Mouse (Mus musculus): ENCODE data around the gene Podxl2. TPM values are rescaled to one million over a fixed set of nuclear protein-coding genes. Genes with fewer than 3 reads are reported as not detected.

Gene Podxl2
- polyA plus RNA-seq, 1 experiment = 3.4 TPM

DNA sequence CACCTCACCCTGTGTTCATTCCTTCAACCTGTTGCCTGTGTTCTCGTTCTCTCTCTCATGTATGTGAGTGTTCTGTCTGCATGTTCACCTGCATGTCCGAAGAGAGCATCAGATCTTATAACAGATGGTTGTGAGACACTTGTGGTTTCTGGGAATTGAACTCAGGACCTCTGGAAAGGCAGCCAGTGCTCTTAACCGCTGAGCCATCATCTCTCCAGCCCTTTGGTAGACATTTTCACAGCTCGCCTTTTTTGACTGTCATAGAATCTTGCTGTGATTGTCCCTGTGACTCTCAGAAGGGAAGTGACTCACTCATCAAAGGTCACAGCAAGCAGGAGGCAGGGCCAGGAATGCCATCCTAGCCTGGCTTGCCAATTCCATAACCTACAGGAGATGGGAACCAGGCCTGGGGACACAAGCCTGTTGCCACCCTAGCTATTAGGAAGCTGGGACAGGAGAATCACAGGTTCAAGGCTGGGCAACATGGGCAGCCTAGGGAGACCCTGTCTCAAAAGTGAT, 29.7 kb upstream of the Podxl2 start:
- no peak overlapping the region for H3K4me3 ChIP-seq

DNA sequence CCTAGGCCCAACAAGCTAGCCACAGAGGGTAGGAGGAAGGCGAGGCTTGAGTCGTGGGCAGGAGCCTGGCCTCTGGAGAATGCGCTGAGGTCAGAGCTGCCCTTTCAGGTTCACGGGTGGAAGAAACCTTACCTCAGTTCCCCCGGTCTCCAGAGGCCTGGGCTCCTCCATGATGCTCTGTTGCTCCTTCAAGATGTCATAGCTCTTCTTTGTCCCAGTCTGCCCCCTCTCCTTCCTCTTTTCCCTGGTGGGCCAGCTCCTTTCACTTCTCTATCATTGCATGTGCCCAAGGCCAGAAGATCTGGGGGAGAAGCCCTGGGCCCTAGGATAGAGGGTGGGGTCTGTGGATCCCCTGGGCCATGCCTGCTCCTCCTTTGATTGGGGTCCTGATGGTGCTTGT, 28.9 kb upstream of the Podxl2 start:
- Histone ChIP-seq H3K36me3 (ENCODE audit: control insufficient read depth, insufficient read depth) (no peaks in the 10 kb centered on the region), H3ac (ENCODE audit: control insufficient read depth, insufficient read length) (no peak overlapping the region), H3K79me2 (ENCODE audit: control insufficient read depth, insufficient read depth) (peaks cover 6% of the 10 kb centered on the region), H3K4me3 (peak overlapping the region; percentile 51), H3K27me3 (ENCODE audit: control insufficient read depth, insufficient read depth, insufficient read length) (no peaks in the 10 kb centered on the region), H3K4me2 (ENCODE audit: low read depth) (peak overlapping the region; percentile 81)
- TF ChIP-seq MYOG (IDR thresholded peaks at IDR 0.05; ENCODE audit: control insufficient read depth in 1 of 3, insufficient read depth in 1 of 3, insufficient read length in 2 of 3, low read depth in 2 of 3) = no peak
- TF ChIP-seq REST (IDR thresholded peaks at IDR 0.05; ENCODE audit: insufficient read depth, insufficient read length) = no peak
- no peak for TF ChIP-seq MYOD1 (IDR thresholded peaks at IDR 0.05; ENCODE audit: control insufficient read depth in 1 of 3, insufficient read length in 2 of 3, low read depth in 2 of 3)
- TF ChIP-seq MAX (IDR thresholded peaks at IDR 0.05; ENCODE audit: low read depth) = no peak
- TF ChIP-seq SRF (IDR thresholded peaks at IDR 0.05; ENCODE audit: control insufficient read depth, insufficient read length, low read depth) = no peak

More for the DNA sequence above, 29.7 kb upstream of the Podxl2 start:
- Histone ChIP-seq H3ac (ENCODE audit: control insufficient read depth, insufficient read length) (no peak overlapping the region), H3K4me2 (ENCODE audit: low read depth) (peak overlapping the region; percentile 12), H3K79me2 (ENCODE audit: control insufficient read depth, insufficient read depth) (peaks cover 6% of the 10 kb centered on the region), H3K27me3 (ENCODE audit: control insufficient read depth, insufficient read depth, insufficient read length) (no peaks in the 10 kb centered on the region), H3K36me3 (ENCODE audit: control insufficient read depth, insufficient read depth) (no peaks in the 10 kb centered on the region)
- TF ChIP-seq REST (IDR thresholded peaks at IDR 0.05; ENCODE audit: insufficient read depth, insufficient read length) (no peak), MYOG (IDR thresholded peaks at IDR 0.05; ENCODE audit: control insufficient read depth in 1 of 3, insufficient read depth in 1 of 3, insufficient read length in 2 of 3, low read depth in 2 of 3) (no peak), MYOD1 (IDR thresholded peaks at IDR 0.05; ENCODE audit: control insufficient read depth in 1 of 3, insufficient read length in 2 of 3, low read depth in 2 of 3) (no peak), TCF3 (IDR thresholded peaks at IDR 0.05; ENCODE audit: insufficient read length, low read depth) (no peak), CEBPB (IDR thresholded peaks at IDR 0.05; ENCODE audit: insufficient read depth, poor library complexity, severe bottlenecking) (no peak), POLR2AphosphoS2 (IDR thresholded peaks at IDR 0.05; ENCODE audit: insufficient read length, low read depth) (no peak), USF1 (IDR thresholded peaks at IDR 0.05; ENCODE audit: low read depth) (no peak), POLR2A (IDR thresholded peaks at IDR 0.05; ENCODE audit: insufficient read length, low read depth) (no peak), SRF (IDR thresholded peaks at IDR 0.05; ENCODE audit: control insufficient read depth, insufficient read length, low read depth) (no peak)

DNA sequence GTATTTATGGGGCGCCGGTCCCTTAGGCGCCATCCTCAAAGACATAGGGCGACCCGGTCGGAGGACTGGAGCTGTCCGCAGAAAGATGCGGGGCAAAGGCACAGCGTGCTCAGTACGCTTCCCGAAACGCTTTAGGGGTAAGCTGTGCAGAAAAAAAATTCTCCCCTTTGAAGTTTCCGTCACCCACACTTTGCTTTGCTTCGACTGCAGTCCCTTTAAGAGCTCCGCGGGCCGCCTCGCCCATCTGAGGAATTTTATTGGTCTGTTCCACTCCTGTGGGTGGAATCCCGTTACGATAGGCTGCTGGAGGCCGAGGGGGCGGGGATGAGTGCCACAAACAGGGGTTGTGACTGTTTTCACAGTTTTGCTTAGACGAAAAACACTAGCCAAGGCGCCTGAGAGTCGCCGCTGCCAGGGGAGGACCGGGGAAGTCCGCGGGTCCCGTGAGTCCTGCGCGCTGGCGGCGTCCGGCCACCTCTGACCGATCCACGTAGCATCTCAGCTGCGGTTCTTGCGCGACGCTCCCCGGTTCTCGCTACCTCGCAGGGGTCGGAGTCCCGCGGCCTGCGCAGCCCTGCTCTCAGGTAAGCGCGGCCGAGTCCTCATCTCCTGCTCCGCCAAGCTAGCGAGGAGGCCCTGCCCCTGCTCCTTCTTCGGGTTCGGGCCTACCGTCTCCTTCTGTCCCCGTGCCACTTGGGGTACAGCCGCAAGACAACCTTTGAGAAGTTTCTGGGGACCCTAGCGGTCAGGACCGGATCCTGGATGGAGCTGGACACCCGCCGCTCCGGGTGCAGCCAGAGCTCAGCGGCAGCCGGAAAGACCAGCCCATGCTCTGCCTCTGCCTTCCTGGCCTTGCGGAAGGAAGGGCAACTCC, 27.3 kb upstream of the Podxl2 start, which contains the start of gene Tpra1:
Gene Tpra1 (plus strand): TSS at position 305 of the 874 bp plus-strand sequence.
- no peaks in the 10 kb centered on the region for H3K36me3 ChIP-seq (ENCODE audit: control insufficient read depth, insufficient read depth)

DNA sequence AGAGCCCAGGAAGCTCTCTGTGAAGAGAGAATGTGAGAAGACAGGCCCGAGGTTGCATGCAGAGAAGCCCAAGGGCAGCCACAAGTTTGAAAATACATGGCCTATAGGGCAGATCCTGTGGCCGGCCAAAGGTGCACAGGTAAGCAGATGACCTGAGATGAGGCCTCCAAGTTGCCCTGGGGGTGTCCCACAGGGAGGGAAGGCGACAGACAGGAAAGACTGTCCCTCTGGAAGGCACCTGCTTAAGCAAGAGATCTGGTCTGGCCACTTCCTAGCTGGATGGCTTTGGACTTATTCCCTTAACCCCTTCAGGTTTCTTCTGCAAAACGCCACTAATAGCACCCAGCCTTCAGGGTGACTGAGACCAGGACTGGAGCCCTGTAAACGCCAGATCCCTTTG, 26.6 kb upstream of the Podxl2 start:
- H3K4me3 ChIP-seq = peak overlapping the region; percentile 51
- peaks cover 6% of the 10 kb centered on the region for H3K79me2 ChIP-seq (ENCODE audit: control insufficient read depth, insufficient read depth)
- H3ac ChIP-seq (ENCODE audit: control insufficient read depth, insufficient read length) = peak overlapping the region; percentile 93
- TF ChIP-seq MYOD1 (IDR thresholded peaks at IDR 0.05; ENCODE audit: control insufficient read depth in 1 of 3, insufficient read length in 2 of 3, low read depth in 2 of 3) = no peak
- no peak for TF ChIP-seq SRF (IDR thresholded peaks at IDR 0.05; ENCODE audit: control insufficient read depth, insufficient read length, low read depth)
- TF ChIP-seq POLR2A (IDR thresholded peaks at IDR 0.05; ENCODE audit: insufficient read length, low read depth) = no peak
- TF ChIP-seq MYOG (IDR thresholded peaks at IDR 0.05; ENCODE audit: control insufficient read depth in 1 of 3, insufficient read depth in 1 of 3, insufficient read length in 2 of 3, low read depth in 2 of 3) = no peak
- TF ChIP-seq TCF3 (IDR thresholded peaks at IDR 0.05; ENCODE audit: insufficient read length, low read depth) = no peak
- no peak for TF ChIP-seq E2F4 (IDR thresholded peaks at IDR 0.05; ENCODE audit: insufficient read depth)
- no peak for TF ChIP-seq CEBPB (IDR thresholded peaks at IDR 0.05; ENCODE audit: insufficient read depth, poor library complexity, severe bottlenecking)
- TF ChIP-seq USF1 (IDR thresholded peaks at IDR 0.05; ENCODE audit: low read depth) = no peak
- TF ChIP-seq TCF12 (IDR thresholded peaks at IDR 0.05; ENCODE audit: insufficient read depth, poor library complexity, severe bottlenecking) = no peak
- TF ChIP-seq REST (IDR thresholded peaks at IDR 0.05; ENCODE audit: insufficient read depth, insufficient read length) = no peak
- TF ChIP-seq MAX (IDR thresholded peaks at IDR 0.05; ENCODE audit: low read depth) = no peak
- TF ChIP-seq POLR2AphosphoS2 (IDR thresholded peaks at IDR 0.05; ENCODE audit: insufficient read length, low read depth) = no peak
- H3K36me3 ChIP-seq (ENCODE audit: control insufficient read depth, insufficient read depth) = no peaks in the 10 kb centered on the region
- peak overlapping the region; percentile 98 for H3K4me2 ChIP-seq (ENCODE audit: low read depth)
- no peaks in the 10 kb centered on the region for H3K27me3 ChIP-seq (ENCODE audit: control insufficient read depth, insufficient read depth, insufficient read length)

More for the DNA sequence above, 27.3 kb upstream of the Podxl2 start, which contains the start of gene Tpra1:
- no peaks in the 10 kb centered on the region for H3K27me3 ChIP-seq (ENCODE audit: control insufficient read depth, insufficient read depth, insufficient read length)
- H3K79me2 ChIP-seq (ENCODE audit: control insufficient read depth, insufficient read depth) = peaks cover 6% of the 10 kb centered on the region
- H3K4me3 ChIP-seq = peak within 1 kb of the TSS; percentile 51
- H3K4me2 ChIP-seq (ENCODE audit: low read depth) = peak within 1 kb of the TSS; percentile 98
- TF ChIP-seq REST (IDR thresholded peaks at IDR 0.05; ENCODE audit: insufficient read depth, insufficient read length) = no peak
- peak; percentile 49 for TF ChIP-seq POLR2AphosphoS2 (IDR thresholded peaks at IDR 0.05; ENCODE audit: insufficient read length, low read depth)
- no peak for TF ChIP-seq USF1 (IDR thresholded peaks at IDR 0.05; ENCODE audit: low read depth)
- peak; percentile 60 for TF ChIP-seq POLR2A (IDR thresholded peaks at IDR 0.05; ENCODE audit: insufficient read length, low read depth)
- peak within 1 kb of the TSS; percentile 93 for H3ac ChIP-seq (ENCODE audit: control insufficient read depth, insufficient read length)

DNA sequence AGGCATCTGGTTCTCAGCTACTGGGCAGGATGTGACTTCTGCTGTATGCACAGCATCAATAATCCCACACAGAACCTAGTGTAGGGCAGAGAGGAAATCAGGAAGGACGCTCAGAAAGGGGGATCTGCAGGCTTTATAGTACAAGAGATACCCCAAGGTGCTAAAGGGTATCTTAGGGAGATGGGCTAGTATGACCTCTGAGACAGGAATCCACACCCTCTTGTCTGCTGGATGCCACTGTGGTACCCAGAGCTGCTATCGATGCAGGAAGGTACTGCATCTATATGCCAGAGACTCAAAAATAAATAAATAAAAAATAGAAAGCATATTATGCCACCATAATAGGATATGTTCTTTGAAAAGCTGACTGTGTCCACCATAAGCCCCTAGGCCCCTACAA, 24.8 kb upstream of the Podxl2 start:
- Histone ChIP-seq H3K36me3 (ENCODE audit: control insufficient read depth, insufficient read depth) (no peaks in the 10 kb centered on the region), H3K79me2 (ENCODE audit: control insufficient read depth, insufficient read depth) (peaks cover 6% of the 10 kb centered on the region), H3ac (ENCODE audit: control insufficient read depth, insufficient read length) (no peak overlapping the region), H3K4me2 (ENCODE audit: low read depth) (no peak overlapping the region), H3K27me3 (ENCODE audit: control insufficient read depth, insufficient read depth, insufficient read length) (no peaks in the 10 kb centered on the region), H3K4me3 (no peak overlapping the region)
- TF ChIP-seq POLR2A (IDR thresholded peaks at IDR 0.05; ENCODE audit: insufficient read length, low read depth) (no peak), POLR2AphosphoS2 (IDR thresholded peaks at IDR 0.05; ENCODE audit: insufficient read length, low read depth) (no peak), MAX (IDR thresholded peaks at IDR 0.05; ENCODE audit: low read depth) (no peak), MYOD1 (IDR thresholded peaks at IDR 0.05; ENCODE audit: control insufficient read depth in 1 of 3, insufficient read length in 2 of 3, low read depth in 2 of 3) (no peak), REST (IDR thresholded peaks at IDR 0.05; ENCODE audit: insufficient read depth, insufficient read length) (no peak), TCF3 (IDR thresholded peaks at IDR 0.05; ENCODE audit: insufficient read length, low read depth) (no peak), USF1 (IDR thresholded peaks at IDR 0.05; ENCODE audit: low read depth) (no peak), E2F4 (IDR thresholded peaks at IDR 0.05; ENCODE audit: insufficient read depth) (no peak), SRF (IDR thresholded peaks at IDR 0.05; ENCODE audit: control insufficient read depth, insufficient read length, low read depth) (no peak), CEBPB (IDR thresholded peaks at IDR 0.05; ENCODE audit: insufficient read depth, poor library complexity, severe bottlenecking) (no peak), MYOG (IDR thresholded peaks at IDR 0.05; ENCODE audit: control insufficient read depth in 1 of 3, insufficient read depth in 1 of 3, insufficient read length in 2 of 3, low read depth in 2 of 3) (no peak), TCF12 (IDR thresholded peaks at IDR 0.05; ENCODE audit: insufficient read depth, poor library complexity, severe bottlenecking) (no peak)
